Mouse (Mus musculus) sigmoid colon, adult 10 weeks (tissue): ENCODE data around the gene Krtap19-3. TPM values are rescaled to one million over a fixed set of nuclear protein-coding genes. Genes with fewer than 3 reads are reported as not detected.

Experiments used
- polyA plus RNA-seq: library from polyadenylated mRNA; stranded (reverse); fragments of 350-450 nt; fragmentation: Illumina TruSeq; extraction: RNeasy Lipid Tissue Mini Kit (QIAGEN cat#74804); gene quantifications from one replicate; pipeline ENCODE4 v1.2.3, GENCODE M21; 2014; ENCODE audit warnings: low read depth, low replicate concordance

Gene Krtap19-3
- not detected for polyA plus RNA-seq

GRCm38 (mm10) chr16:88877938-88878337, at the start of gene Krtap19-3:
Gene Krtap19-3, minus strand, starts transcription at chr16:88878038.

GRCm38 (mm10) chr16:88896357-88896756, 18.5 kb upstream of the Krtap19-3 start, which contains the start of gene Krtap19-5:
Gene Krtap19-5, minus strand, starts transcription at chr16:88896457.

GRCm38 (mm10) chr16:88884989-88885388, 7.2 kb upstream of the Krtap19-3 start, which contains the start of gene Krtap19-4:
Gene Krtap19-4, minus strand, starts transcription at chr16:88885089.

GRCm38 (mm10) chr16:88874169-88874568, 3.7 kb downstream of the Krtap19-3 start, which contains the start of gene Krtap19-2:
Gene Krtap19-2, minus strand, starts transcription at chr16:88874269.

GRCm38 (mm10) chr16:88869311-88869710, 8.5 kb downstream of the Krtap19-3 start, which contains the start of gene Krtap19-1:
Gene Krtap19-1, minus strand, starts transcription at chr16:88869411.

Other genes with a start within 250 kb of the Krtap19-3 start
- not detected for gene Krtap26-1, start 230.2 kb downstream of the Krtap19-3 start, polyA plus RNA-seq
- gene Krtap27-1, start 206.4 kb downstream of the Krtap19-3 start, polyA plus RNA-seq, result not detected
- not detected for gene 2310061N02Rik, start 170.1 kb downstream of the Krtap19-3 start, polyA plus RNA-seq
- not detected for gene Krtap13-1, start 149.2 kb downstream of the Krtap19-3 start, polyA plus RNA-seq
- not detected for gene Krtap13, start 126.4 kb downstream of the Krtap19-3 start, polyA plus RNA-seq
- not detected for gene 2310034C09Rik, start 119.2 kb downstream of the Krtap19-3 start, polyA plus RNA-seq
- not detected for gene 2310057N15Rik, start 103.8 kb downstream of the Krtap19-3 start, polyA plus RNA-seq
- gene Gm5965, start 100.1 kb downstream of the Krtap19-3 start, polyA plus RNA-seq, result not detected
- gene Gm20741, start 65.8 kb downstream of the Krtap19-3 start, polyA plus RNA-seq, result not detected
- gene Krtap15, start 57.8 kb downstream of the Krtap19-3 start, polyA plus RNA-seq, result not detected
- gene Krtap14, start 51.9 kb downstream of the Krtap19-3 start, polyA plus RNA-seq, result not detected
- gene Krtap19-1, start 8.6 kb downstream of the Krtap19-3 start, polyA plus RNA-seq, result not detected
- gene Krtap19-2, start 3.8 kb downstream of the Krtap19-3 start, polyA plus RNA-seq, result not detected
- not detected for gene Krtap19-4, start 7.1 kb upstream of the Krtap19-3 start, polyA plus RNA-seq
- gene Krtap19-5, start 18.4 kb upstream of the Krtap19-3 start, polyA plus RNA-seq, result not detected
- not detected for gene Krtap19-9b, start 54.2 kb upstream of the Krtap19-3 start, polyA plus RNA-seq
- gene Krtap16-3, start 84.8 kb upstream of the Krtap19-3 start, polyA plus RNA-seq, result not detected
- gene Krtap22-2, start 132.7 kb upstream of the Krtap19-3 start, polyA plus RNA-seq, result not detected
- gene Gm10229, start 137.2 kb upstream of the Krtap19-3 start, polyA plus RNA-seq, result not detected
- not detected for gene Krtap6-1, start 153.7 kb upstream of the Krtap19-3 start, polyA plus RNA-seq
- not detected for gene Gm10228, start 163.4 kb upstream of the Krtap19-3 start, polyA plus RNA-seq
- not detected for gene Krtap6-5, start 169.8 kb upstream of the Krtap19-3 start, polyA plus RNA-seq
- gene 1110025L11Rik, start 186.0 kb upstream of the Krtap19-3 start, polyA plus RNA-seq, result not detected
- gene Krtap6-3, start 206.0 kb upstream of the Krtap19-3 start, polyA plus RNA-seq, result not detected